Mouse (Mus musculus) bone marrow, adult 2 months (tissue): ENCODE results near the gene Usp19. TPM values are rescaled to one million over a fixed set of nuclear protein-coding genes. Genes with fewer than 3 reads are reported as not detected.

Experiments used
- H3K27ac ChIP-seq: fragments of 200-500 bp; 2 replicates; pipeline ENCODE4 v1.5.1; 2012; ENCODE audit warnings: low read depth, mild to moderate bottlenecking, control low read depth, inconsistent platforms, low read length; ENCODE audit not compliant: control insufficient read depth, poor library complexity, insufficient read depth
- H3K4me1 ChIP-seq: fragments of 200-500 bp; 2 replicates; pipeline ENCODE4 v1.6.1; 2011; ENCODE audit warnings: low read length; ENCODE audit not compliant: control insufficient read depth, insufficient read depth
- H3K4me3 ChIP-seq: fragments of 200-500 bp; replicated peaks from 2 replicates; pipeline ENCODE3; 2011; ENCODE audit warnings: mild to moderate bottlenecking, low read depth, low read length, control low read depth; ENCODE audit not compliant: control insufficient read depth
- CTCF ChIP-seq: fragments of 200-500 bp; IDR thresholded peaks from 2 replicates; pipeline ENCODE4 v1.5.1; 2011; ENCODE audit warnings: low read length, control low read depth; ENCODE audit not compliant: control insufficient read depth, insufficient read depth
- POLR2A ChIP-seq: fragments of 200-500 bp; IDR thresholded peaks from 2 replicates; pipeline ENCODE4 v1.6.1; 2011; ENCODE audit warnings: low read depth, mild to moderate bottlenecking, control low read depth, low read length, borderline replicate concordance; ENCODE audit not compliant: control insufficient read depth
- WGBS: fragments of 180-500 bp; shearing (Covaris S2); methylation state at CpG from one replicate; pipeline ENCODE4 v1.1.7; 2018; 5-methylcytosine and 5-hydroxymethylcytosine counted together
- polyA plus RNA-seq: library from polyadenylated mRNA; stranded (reverse); fragments of >200 nt; gene quantifications from 2 replicates; pipeline ENCODE4 v1.2.4, GENCODE M21; 2011; ENCODE audit warnings: low replicate concordance; ENCODE audit not compliant: missing spikeins, insufficient read depth, insufficient read length

Gene Usp19
- 42.0 and 94.4 TPM in 2 replicates for polyA plus RNA-seq

DNA sequence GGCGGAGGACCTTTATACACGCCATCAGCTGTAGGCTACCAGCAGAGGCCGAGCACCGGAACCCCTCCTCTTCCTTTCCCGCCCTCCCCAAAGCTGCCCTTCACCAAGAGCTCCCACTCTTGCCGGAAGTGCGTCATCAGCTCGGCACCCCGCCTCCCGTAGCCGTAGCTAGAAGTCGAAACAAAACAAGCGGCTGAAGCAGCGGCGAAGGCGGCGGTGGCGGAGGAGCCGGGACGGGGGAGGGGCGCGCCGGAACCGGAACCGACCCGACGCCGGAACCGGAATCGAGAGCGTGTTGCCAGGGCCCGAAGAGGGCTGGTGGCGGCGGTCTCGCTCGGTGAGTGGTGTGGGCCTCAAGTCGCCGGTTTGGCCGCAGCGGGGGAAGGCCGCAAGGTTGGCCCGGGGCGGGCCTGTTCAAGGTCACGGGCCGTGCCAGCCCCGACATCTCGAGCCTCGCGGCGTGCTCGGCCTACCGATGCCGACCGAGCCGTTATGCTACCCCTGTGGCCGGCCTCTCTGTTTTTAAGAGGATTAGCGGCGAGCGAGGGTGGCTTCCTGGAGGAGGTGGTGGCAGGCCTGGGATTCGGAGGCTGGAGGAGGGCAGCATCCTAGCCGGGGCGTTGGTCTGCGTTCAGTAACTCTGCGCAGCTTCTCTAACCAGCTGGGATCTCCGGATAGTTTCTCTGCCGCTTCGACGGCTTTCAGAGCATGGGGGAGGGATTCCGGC, at the start of gene Usp19:
Gene Usp19, plus strand, starts transcription at position 44 of the 727 bp plus-strand sequence.
- peak within 1 kb of the TSS; percentile 96 for H3K27ac ChIP-seq
- H3K4me1 ChIP-seq = peaks cover 5% of the 10 kb centered on the region
- WGBS = under 1% methylated on average over 69 of the region's 69 CpGs
- no peak for TF ChIP-seq CTCF
- peak; percentile 66; the same call in 1 of the 2 replicates for TF ChIP-seq POLR2A
- peak within 1 kb of the TSS; percentile 86 for H3K4me3 ChIP-seq

DNA sequence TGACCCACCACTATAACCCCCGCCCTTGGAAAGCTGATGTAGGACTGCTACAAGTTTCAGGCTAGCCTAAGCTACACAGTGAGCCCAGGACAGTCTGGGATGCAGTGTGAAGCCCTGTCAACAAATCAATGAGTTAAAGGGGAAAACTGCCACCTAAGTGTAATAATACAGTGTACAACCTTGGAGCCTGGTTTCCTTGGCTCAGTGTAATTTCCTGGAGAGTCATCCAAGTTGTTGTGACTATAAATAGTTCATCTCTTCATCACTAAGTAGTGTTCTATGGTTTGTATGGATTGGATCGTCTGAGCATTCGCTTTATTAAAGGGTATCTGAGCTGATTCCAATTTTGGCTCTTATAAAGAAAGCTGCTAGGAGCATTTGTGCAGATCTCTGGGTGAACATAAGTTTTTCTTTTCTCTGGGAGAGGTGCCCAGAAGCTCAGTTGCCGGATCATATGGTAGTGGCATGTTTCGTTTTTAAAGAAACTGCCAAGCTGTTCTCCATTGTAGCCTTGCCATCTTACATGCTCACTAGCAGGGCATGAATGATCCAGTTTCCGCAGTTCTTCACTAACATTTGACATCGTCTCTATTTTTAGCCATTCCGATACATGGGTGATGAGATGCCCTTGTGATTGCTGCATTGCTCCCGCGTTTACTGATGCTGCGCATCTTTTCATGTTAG, 49.0 kb upstream of the Usp19 start:
- peaks cover 9% of the 10 kb centered on the region for H3K4me1 ChIP-seq
- WGBS = 88% methylated on average over 11 of the region's 11 CpGs
- H3K4me3 ChIP-seq = no peak overlapping the region
- no peak overlapping the region for H3K27ac ChIP-seq
- TF ChIP-seq CTCF (no peak), POLR2A (no peak)

DNA sequence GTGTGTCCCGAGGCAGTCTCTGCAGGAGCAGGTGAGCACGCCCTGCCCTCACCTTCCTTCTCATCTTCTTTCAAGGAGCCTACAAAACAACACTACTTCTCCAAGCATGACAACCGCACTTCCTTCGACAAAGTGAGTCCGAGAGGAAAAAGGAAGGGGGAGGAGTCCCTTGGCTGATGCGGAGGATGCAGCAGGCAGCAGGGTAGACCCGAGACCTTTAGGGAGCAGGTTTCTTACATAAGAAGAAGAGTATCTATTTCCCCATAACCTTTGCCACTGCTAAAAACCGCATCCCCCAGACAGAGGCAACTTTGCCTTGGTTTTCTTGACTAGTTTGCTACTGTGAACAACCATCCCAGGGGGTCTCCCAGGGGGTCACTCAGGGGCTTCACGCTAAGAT, 45.3 kb upstream of the Usp19 start:
- H3K4me3 ChIP-seq = no peak overlapping the region
- TF ChIP-seq CTCF (no peak), POLR2A (no peak)
- no peak overlapping the region for H3K27ac ChIP-seq
- WGBS = 21% methylated on average over 9 of the region's 9 CpGs
- peaks cover 9% of the 10 kb centered on the region for H3K4me1 ChIP-seq

DNA sequence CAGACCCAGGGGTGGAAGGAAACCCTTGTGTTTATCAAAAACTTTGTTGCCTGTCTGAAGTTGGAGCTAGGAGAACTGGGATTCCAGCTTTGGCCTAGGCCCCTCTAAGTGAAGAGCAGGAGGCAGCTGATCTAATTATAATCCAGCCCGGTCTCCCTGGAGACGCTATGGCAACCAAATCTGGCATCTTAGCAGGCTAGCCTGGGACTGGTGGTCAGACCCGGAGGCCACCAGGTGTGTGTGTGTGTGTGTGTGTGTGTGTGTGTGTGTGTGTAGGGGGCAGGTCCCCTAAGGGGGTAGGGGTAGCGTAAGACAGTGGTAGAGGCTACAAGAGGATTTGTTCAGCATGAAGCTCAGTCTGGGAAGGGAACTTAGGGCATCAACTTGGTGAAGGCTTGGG, 40.5 kb upstream of the Usp19 start:
- Histone ChIP-seq H3K27ac (no peak overlapping the region), H3K4me3 (no peak overlapping the region), H3K4me1 (peaks cover 6% of the 10 kb centered on the region)
- TF ChIP-seq POLR2A (no peak), CTCF (no peak)
- whole genome bisulfite sequencing = 72% methylated on average over 4 of the region's 4 CpGs

DNA sequence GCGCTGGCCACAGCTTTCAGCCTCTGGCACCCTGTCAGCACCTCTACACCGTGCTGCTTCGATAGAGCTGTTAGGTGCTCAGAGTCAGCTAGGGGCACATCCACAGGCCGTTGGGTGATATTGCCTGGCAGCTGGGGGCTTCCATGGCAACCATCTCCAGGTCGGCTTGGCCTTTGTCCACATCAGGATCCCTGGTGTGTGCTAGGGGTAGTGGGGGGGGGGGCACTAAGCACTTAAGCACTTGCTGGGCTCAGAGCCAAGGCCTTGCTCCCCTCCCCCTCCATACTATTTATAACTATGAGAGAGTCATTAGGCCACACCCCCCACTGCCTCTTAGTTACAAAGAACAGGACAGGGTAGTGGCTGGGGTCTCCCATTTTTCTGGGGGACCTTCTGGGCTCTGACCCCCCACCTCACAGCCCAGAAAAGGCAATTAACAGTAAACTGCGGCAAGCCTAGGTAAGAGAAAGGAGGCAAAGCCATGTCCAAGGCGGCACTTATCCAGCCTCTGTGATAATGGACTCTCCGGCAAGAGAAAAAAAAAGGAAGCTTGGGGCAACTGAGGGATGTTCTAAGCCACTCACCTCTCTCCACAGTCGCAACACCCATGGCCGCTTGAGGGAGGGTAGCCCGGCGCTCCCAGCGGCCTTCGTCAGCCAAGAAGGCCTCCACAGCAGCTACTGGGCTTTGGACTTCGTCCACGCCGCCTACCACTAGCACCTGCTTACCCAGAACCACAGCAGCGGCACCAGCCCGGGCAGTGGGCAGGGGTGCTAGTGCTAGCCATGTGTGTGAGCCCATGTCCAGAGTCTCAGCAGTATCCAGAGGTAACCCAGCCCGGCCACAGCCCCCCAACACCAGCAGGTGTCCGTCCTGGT, 39.9 kb upstream of the Usp19 start:
- H3K4me3 ChIP-seq = no peak overlapping the region
- peaks cover 3% of the 10 kb centered on the region for H3K4me1 ChIP-seq
- H3K27ac ChIP-seq = peak overlapping the region; percentile 1; the same call in 1 of the 2 replicates

DNA sequence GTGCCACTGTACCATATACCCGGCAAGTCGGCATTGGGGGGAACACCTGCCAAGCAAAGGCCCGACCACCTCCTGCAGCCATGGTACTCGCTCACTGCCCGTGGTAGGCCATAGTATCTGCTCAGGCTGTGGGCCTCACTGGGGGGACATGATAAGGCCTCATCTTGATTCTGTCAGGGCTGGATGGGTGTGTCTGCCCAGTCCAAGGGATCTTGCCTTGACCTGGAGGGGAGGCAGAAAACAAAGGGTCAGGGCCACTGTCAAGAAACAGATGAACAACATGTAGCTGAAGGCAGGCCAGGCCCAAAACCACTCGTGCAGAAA, 39.3 kb upstream of the Usp19 start:
- WGBS = 68% methylated on average over 6 of the region's 6 CpGs
- Histone ChIP-seq H3K4me1 (no peaks in the 10 kb centered on the region), H3K4me3 (no peak overlapping the region), H3K27ac (peak overlapping the region; percentile 1; the same call in 1 of the 2 replicates)
- TF ChIP-seq CTCF (no peak), POLR2A (no peak)

More for the DNA sequence above, 39.9 kb upstream of the Usp19 start:
- WGBS = 59% methylated on average over 21 of the region's 21 CpGs
- TF ChIP-seq POLR2A (no peak), CTCF (no peak)

DNA sequence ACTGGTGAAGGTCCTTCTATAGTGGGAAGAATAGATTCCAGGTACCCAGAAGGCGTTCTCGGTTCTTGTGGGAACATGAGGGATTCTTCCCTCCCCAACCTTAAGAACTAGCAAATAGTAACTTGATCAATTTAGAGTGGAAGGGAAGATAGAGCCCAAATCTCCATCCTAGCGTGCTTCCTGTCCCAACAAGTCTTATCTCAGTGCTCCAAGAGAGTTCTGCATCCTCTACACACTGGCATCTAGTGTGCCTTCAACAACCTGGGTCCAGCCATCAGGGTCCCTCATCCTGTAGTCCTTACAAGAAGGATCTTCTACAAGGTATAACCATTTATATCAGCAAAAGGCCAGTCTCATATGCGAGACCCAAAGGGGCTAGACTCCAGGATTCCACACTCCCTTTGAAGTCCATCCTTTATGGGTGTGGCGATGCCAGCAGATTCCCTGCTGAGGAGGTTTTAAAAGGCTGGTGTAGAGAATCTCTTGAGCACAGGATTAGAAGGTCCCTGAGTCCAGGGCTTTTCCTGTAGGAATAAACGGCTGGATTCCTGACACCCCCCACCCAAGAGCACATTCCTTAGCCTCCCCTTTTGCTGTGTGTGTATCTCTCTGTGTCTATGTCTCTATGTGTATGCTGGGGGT, 38.8 kb upstream of the Usp19 start:
- 64% methylated on average over 6 of the region's 6 CpGs for WGBS
- no peaks in the 10 kb centered on the region for H3K4me1 ChIP-seq
- H3K4me3 ChIP-seq = no peak overlapping the region
- H3K27ac ChIP-seq = no peak overlapping the region
- TF ChIP-seq CTCF = no peak
- no peak for TF ChIP-seq POLR2A
